Mouse (Mus musculus) kidney, embryonic 16.5 days (tissue): ENCODE results near the gene BC030500. TPM values are rescaled to one million over a fixed set of nuclear protein-coding genes. Genes with fewer than 3 reads are reported as not detected.

ENCODE experiments used
- ATAC-seq: fragments of 200-750 bp; cut with Nextera tagmentation; 2 replicates; pipeline ENCODE4 v1.8.0; 2017; ENCODE audit warnings: moderate TSS enrichment; ENCODE audit not compliant: low FRiP score, low TSS enrichment
- H3K27ac ChIP-seq: fragments of 300-500 bp; sonication (generic); 2 replicates; pipeline ENCODE4 v1.5.1; 2014; ENCODE audit warnings: low read length
- H3K27me3 ChIP-seq: fragments of 300-500 bp; sonication (generic); 2 replicates; pipeline ENCODE4 v1.6.1; 2014; ENCODE audit warnings: low read length, control low read depth, mixed read lengths; ENCODE audit not compliant: insufficient read depth
- H3K36me3 ChIP-seq: fragments of 300-500 bp; sonication (generic); 2 replicates; pipeline ENCODE4 v1.6.1; 2014; ENCODE audit warnings: low read length, control low read depth, mixed read lengths; ENCODE audit not compliant: insufficient read depth
- H3K4me1 ChIP-seq: fragments of 300-500 bp; sonication (generic); 2 replicates; pipeline ENCODE4 v1.6.1; 2014; ENCODE audit warnings: low read length, control low read depth, mixed read lengths; ENCODE audit not compliant: insufficient read depth
- H3K4me2 ChIP-seq: fragments of 300-500 bp; sonication (generic); replicated peaks from 2 replicates; pipeline ENCODE4 v1.6.1; 2014; ENCODE audit warnings: low read depth, low read length
- H3K4me3 ChIP-seq: fragments of 300-500 bp; sonication (generic); 2 replicates; pipeline ENCODE4 v1.5.1; 2014; ENCODE audit warnings: mild to moderate bottlenecking, low read length
- H3K9ac ChIP-seq: fragments of 300-500 bp; sonication (generic); replicated peaks from 2 replicates; pipeline ENCODE4 v1.6.1; 2014; ENCODE audit warnings: low read length
- H3K9me3 ChIP-seq: fragments of 300-500 bp; sonication (generic); 2 replicates; pipeline ENCODE4 v1.6.1; 2016; ENCODE audit warnings: low read length, control low read depth
- WGBS: fragments of 180-500 bp; shearing (Covaris S2); extraction: QIAGEN DNeasy Blood & Tissue Kit; methylation state at CpG from one replicate; pipeline ENCODE4 v1.1.7; 2014; 5-methylcytosine and 5-hydroxymethylcytosine counted together
- polyA plus RNA-seq: library from polyadenylated mRNA; unstranded; fragments of >200 nt; fragmentation: Nextera tagmentation; extraction: Ambion mirVana; gene quantifications from 2 replicates; pipeline ENCODE4 v1.2.1, GENCODE M21; 2015

BC030500 gene
- 3.3 and 4.0 TPM in 2 replicates for polyA plus RNA-seq

DNA sequence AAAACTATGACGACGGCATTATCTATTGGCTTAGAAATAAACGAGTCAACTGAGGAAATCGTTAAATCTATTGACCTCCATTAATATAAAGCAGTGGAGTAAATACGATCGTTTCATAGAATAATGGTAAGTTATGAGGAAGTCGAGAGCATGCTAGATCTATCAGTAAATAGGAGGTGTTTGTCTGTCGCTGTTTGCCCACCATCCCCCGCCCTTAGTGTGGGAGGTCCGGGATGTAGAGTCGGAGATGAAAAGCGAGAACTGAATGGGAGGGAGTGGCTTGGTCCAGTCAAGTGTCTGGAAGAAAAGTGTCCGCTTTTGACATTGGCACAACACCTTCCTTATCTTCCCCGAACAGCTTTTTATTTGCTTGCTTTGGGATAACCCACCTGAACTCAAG is at the start of gene BC030500:
TSS of gene BC030500 (plus strand) at position 79 of the 400 bp plus-strand sequence.
- WGBS = 7% methylated on average over 14 of the region's 14 CpGs
- Histone ChIP-seq H3K4me3 (peak within 1 kb of the TSS; percentile 64), H3K27me3 (peaks cover 2% of the 10 kb centered on the region; the same call in 1 of the 2 replicates), H3K9ac (peak within 1 kb of the TSS; percentile 63), H3K27ac (no peak within 1 kb of the TSS), H3K4me2 (peak within 1 kb of the TSS; percentile 99), H3K4me1 (no peaks in the 10 kb centered on the region), H3K9me3 (no peaks in the 10 kb centered on the region), H3K36me3 (no peaks in the 10 kb centered on the region)
- ATAC-seq = no peak

DNA sequence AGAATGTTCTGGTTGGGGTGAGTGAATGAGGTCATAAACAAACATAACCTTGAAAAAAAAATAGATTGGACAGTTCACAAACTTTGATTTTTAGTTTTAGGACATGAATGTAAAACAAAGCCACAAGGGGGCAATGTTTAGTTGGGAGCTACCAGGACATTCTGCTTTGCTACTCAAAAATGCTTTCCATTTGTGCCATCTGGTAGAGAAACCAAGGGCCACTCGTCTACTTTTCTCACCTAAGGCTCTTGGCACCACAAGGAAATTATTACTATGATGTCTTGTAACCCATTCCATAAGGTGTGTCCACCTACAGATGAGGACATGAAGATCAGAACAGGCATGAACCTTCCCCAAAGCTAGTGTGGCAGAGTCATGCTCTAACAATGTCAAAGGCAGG is 25.1 kb upstream of the BC030500 start:
- Histone ChIP-seq H3K4me1 (no peaks in the 10 kb centered on the region), H3K27me3 (no peaks in the 10 kb centered on the region), H3K9ac (no peak overlapping the region), H3K9me3 (no peaks in the 10 kb centered on the region), H3K27ac (no peak overlapping the region), H3K4me2 (no peak overlapping the region), H3K36me3 (no peaks in the 10 kb centered on the region), H3K4me3 (no peak overlapping the region)
- WGBS = 7% methylated on average over 1 of the region's 1 CpGs
- no peak for ATAC-seq

DNA sequence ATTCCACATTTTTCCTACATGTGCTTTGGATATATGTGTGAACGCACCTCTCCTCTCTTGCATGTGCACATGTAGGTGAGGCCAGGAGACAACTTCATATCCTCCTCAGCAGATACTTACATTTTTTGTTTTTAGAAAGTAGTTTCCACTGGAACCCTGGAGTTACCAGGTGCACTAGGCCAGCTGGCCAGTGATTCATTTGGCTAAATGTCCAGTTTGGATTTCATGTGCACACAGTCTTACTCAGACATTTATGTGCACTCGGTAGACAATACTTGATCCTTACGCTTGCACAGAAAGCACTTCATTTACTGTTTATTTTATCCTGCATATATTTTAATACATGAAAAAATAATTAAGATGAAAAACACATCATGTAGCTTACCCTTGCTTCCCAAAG is 21.0 kb upstream of the BC030500 start:
- H3K4me2 ChIP-seq = no peak overlapping the region
- no peaks in the 10 kb centered on the region for H3K27me3 ChIP-seq
- H3K9me3 ChIP-seq = no peaks in the 10 kb centered on the region
- no peak overlapping the region for H3K27ac ChIP-seq
- no peaks in the 10 kb centered on the region for H3K36me3 ChIP-seq
- H3K4me1 ChIP-seq = no peaks in the 10 kb centered on the region
- ATAC-seq = no peak
- H3K9ac ChIP-seq = no peak overlapping the region
- H3K4me3 ChIP-seq = no peak overlapping the region
- WGBS = 85% methylated on average over 3 of the region's 3 CpGs

DNA sequence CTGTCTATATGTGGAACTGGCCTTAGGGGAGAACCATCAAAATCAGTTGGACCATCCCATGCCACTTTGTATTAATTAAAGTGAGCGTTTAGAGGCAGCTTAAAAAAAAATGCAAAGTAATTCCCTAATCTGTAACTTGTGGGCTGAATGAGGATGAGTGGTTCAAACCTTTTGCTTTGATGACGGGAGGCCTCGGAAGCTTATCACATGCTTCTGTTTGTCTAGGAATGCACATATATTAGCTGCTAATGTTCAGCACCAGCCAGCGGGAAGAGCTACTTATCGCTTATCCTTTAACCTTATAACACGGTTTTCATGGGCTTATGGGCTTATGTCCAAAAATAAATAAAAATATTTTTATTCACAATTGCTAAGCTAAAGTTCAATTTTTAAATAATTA is 15.6 kb upstream of the BC030500 start:
- Histone ChIP-seq H3K4me2 (no peak overlapping the region), H3K4me1 (no peaks in the 10 kb centered on the region), H3K9ac (no peak overlapping the region), H3K36me3 (no peaks in the 10 kb centered on the region), H3K27ac (no peak overlapping the region), H3K27me3 (no peaks in the 10 kb centered on the region), H3K4me3 (no peak overlapping the region), H3K9me3 (no peaks in the 10 kb centered on the region)
- WGBS = 63% methylated on average over 6 of the region's 6 CpGs
- no peak for ATAC-seq

DNA sequence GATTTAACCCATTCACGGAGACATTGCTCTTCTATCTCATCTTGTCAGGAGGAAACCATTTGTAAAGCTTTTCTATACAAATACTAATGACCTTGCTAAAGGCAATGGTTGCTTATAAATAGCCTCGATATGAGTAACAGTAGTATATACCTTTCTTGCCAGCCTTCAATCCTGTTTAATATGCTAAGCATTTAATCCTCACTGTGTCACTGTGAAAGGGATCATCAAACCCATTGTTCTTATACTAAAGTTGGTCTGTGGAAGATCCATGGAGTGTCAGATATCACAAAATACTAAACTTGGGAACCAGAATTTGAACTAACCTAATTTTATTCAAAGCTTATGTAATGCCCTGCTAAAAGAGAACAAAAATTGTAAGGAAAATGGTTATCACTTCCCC is 7.1 kb upstream of the BC030500 start:
- no peak for ATAC-seq
- H3K36me3 ChIP-seq = no peaks in the 10 kb centered on the region
- WGBS = 42% methylated on average over 2 of the region's 2 CpGs
- H3K4me3 ChIP-seq = no peak overlapping the region
- H3K9ac ChIP-seq = no peak overlapping the region
- H3K4me2 ChIP-seq = no peak overlapping the region
- no peaks in the 10 kb centered on the region for H3K4me1 ChIP-seq
- H3K27me3 ChIP-seq = no peaks in the 10 kb centered on the region
- no peak overlapping the region for H3K27ac ChIP-seq
- no peaks in the 10 kb centered on the region for H3K9me3 ChIP-seq

DNA sequence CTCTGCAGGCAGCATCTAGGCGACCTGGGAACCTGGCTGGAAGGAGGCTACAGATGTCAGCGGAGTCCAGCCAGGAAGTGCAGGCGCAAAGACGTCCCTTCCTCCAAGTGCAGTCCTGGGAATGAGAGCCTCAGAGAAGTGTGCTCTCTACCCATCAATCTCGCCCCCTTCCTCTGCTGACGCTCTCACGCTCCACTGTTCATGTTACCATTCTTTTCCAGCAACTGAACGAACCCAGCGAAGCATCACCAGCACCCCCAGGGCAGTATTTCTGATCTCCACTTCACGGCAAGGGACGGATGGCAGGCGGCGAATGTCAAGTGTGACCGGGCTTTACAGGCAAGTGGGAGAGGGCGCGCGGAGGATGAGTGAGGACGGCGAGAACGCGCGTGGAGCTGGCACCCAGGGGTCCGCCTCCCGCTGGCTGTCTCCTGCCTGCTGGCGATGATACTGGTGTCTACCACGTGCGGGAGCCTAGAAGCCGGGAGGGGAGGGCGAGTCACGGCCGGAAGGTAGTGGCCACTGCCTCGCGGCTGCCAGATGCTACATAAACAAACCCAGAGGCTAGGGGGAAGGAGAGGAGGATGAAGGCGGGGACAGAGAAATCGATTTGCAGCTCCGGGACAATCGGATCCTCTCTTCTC is 763 bp downstream of the BC030500 start, which contains the start of gene Galntl6:
TSS of gene Galntl6 (minus strand) at position 445 of the 644 bp plus-strand sequence.
- under 1% methylated on average over 37 of the region's 37 CpGs for WGBS

DNA sequence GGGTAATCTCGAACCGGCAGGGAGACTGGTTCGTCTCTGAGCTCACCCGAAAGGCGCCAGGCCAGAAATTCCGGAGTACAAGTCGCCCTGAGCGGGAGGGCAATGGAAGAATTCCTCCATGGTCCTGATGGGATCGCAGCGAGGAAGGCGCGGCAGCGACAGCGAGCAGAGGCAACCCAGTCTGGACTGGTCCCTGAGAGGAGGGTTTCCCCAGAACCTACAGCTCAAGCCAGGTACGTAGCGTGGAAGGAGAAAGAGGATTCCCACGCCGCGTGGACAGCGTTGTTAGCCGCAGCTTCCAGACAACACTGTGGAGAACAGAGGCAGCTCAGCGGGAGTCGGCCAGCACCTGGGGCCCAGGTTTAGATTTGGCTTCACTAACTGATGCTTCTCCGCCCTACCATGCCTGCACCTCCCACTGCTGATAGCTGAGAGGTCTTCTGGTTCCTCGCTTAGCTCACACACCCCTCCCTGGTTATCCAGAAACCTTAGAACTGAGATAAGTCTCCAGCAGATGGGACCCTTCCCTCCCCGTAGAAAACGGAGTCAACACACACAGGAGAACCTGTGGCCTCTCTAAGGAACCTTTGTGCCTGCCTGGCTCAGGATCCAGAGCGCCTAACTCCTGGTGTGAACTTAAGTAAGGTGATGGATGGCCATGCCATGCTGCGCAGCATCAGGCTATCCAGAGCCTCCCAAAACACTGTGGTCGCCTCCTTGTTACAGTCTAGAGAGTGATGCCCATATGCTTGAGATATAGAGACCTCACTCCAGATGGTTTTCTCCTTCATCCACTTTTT is 1.5 kb downstream of the BC030500 start:
- Histone ChIP-seq H3K9ac (peak overlapping the region; percentile 63), H3K36me3 (no peaks in the 10 kb centered on the region), H3K4me2 (peak overlapping the region; percentile 99), H3K4me1 (no peaks in the 10 kb centered on the region), H3K27ac (0 out of 2 replicates have a peak overlapping the region, but pooled peaks have one; percentile 14), H3K4me3 (peak overlapping the region; percentile 64), H3K9me3 (no peaks in the 10 kb centered on the region), H3K27me3 (peaks cover 2% of the 10 kb centered on the region; the same call in 1 of the 2 replicates)
- WGBS = 2% methylated on average over 30 of the region's 30 CpGs
- peak; percentile 72 for ATAC-seq

More for the DNA sequence above, 763 bp downstream of the BC030500 start, which contains the start of gene Galntl6:
- Histone ChIP-seq H3K9ac (peak within 1 kb of the TSS; percentile 63), H3K27me3 (peaks cover 2% of the 10 kb centered on the region; the same call in 1 of the 2 replicates), H3K4me2 (peak within 1 kb of the TSS; percentile 99), H3K4me1 (no peaks in the 10 kb centered on the region), H3K9me3 (no peaks in the 10 kb centered on the region), H3K36me3 (no peaks in the 10 kb centered on the region), H3K27ac (0 out of 2 replicates have a peak within 1 kb of the TSS, but pooled peaks have one; percentile 14), H3K4me3 (peak within 1 kb of the TSS; percentile 64)
- peak; percentile 73 for ATAC-seq

DNA sequence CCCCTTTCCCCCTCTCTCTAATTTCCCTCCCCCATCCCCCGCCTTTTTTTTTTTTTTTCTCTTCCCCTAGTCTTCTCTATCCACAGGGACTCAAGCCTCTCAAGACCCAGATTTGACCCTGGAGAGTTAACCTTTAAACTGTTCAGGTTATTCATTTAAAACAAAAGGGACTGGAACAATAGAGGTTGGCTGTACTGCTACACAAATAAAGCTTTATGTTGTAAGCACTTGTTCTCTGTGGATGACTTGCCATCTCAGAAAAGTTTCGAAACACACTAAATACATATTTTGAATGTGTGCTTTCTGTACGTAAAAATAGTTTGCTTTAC is 2.0 kb downstream of the BC030500 start:
- H3K27me3 ChIP-seq = peaks cover 2% of the 10 kb centered on the region; the same call in 1 of the 2 replicates
- H3K9ac ChIP-seq = no peak overlapping the region
- peak overlapping the region; percentile 99 for H3K4me2 ChIP-seq
- no peak overlapping the region for H3K4me3 ChIP-seq
- H3K4me1 ChIP-seq = no peaks in the 10 kb centered on the region
- H3K9me3 ChIP-seq = no peaks in the 10 kb centered on the region
- 85% methylated on average over 2 of the region's 3 CpGs for WGBS
- peak; percentile 55; the same call in 1 of the 2 replicates for ATAC-seq
- H3K27ac ChIP-seq = no peak overlapping the region
- H3K36me3 ChIP-seq = no peaks in the 10 kb centered on the region

DNA sequence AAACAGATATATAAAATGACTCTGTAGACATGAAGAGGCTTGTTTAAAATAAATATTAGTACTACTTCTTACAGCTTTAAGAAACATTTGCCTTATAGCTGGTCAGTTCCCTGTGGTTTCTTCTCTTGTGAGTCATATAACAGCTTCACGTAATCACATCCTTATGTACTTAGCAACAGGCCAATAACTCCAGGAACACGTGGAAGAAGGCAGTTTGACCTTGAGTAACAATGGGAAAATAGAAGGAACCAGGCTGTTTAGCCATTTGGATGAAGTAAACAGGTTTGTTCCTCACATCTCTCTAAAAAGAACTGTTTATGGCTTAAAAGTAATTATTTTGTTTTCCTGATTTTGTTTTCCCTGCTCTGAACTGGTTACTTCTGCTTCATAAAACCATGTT is 3.6 kb downstream of the BC030500 start:
- 39% methylated on average over 2 of the region's 2 CpGs for whole genome bisulfite sequencing
- H3K4me1 ChIP-seq = no peaks in the 10 kb centered on the region
- ATAC-seq = no peak

DNA sequence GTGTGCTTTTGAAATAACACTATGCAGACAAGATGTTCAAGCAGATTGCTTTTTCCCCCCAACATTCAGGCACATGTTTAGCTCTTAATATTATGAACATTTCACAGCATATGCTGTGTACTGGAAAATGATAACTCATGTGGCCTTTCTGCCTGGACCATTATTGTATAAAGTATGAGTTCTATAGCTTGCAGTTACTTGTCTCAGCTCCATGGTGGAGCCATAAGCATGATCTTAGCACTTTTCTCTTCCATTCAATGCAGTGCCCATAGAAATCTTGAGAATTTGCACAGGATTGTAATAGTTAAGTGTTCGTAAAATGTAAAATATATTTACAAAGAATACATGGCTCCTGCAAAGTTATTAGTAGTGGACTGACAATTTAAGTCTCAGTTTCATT is 19.5 kb downstream of the BC030500 start:
- 65% methylated on average over 1 of the region's 1 CpGs for WGBS

More for the DNA sequence above, 3.6 kb downstream of the BC030500 start:
- no peak overlapping the region for H3K4me3 ChIP-seq
- H3K4me2 ChIP-seq = no peak overlapping the region
- H3K9ac ChIP-seq = no peak overlapping the region
- no peaks in the 10 kb centered on the region for H3K9me3 ChIP-seq
- H3K36me3 ChIP-seq = no peaks in the 10 kb centered on the region
- no peak overlapping the region for H3K27ac ChIP-seq
- peaks cover 2% of the 10 kb centered on the region; the same call in 1 of the 2 replicates for H3K27me3 ChIP-seq

More for the DNA sequence above, 19.5 kb downstream of the BC030500 start:
- Histone ChIP-seq H3K9ac (no peak overlapping the region), H3K9me3 (no peaks in the 10 kb centered on the region), H3K4me3 (no peak overlapping the region), H3K27me3 (no peaks in the 10 kb centered on the region), H3K4me1 (no peaks in the 10 kb centered on the region), H3K36me3 (no peaks in the 10 kb centered on the region), H3K27ac (no peak overlapping the region), H3K4me2 (no peak overlapping the region)
- no peak for ATAC-seq
